Mouse (Mus musculus): ENCODE measurements around the gene Pabpn1l.

GRCm38 (mm10) chr8:122641406-122641805, 18.9 kb upstream of the Pabpn1l start:
- TF ChIP-seq FLI1 (IDR thresholded peaks at IDR 0.05; ENCODE audit: low read length): no peak
- no peak for TF ChIP-seq GATA1 (IDR thresholded peaks at IDR 0.05; ENCODE audit: borderline replicate concordance, low read length)
